Mouse (Mus musculus): ENCODE data around the gene Svep1. TPM values are rescaled to one million over a fixed set of nuclear protein-coding genes. Genes with fewer than 3 reads are reported as not detected.

The Svep1 gene
- polyA plus RNA-seq, 1 experiment from 2014 or later: 17.6 TPM

DNA sequence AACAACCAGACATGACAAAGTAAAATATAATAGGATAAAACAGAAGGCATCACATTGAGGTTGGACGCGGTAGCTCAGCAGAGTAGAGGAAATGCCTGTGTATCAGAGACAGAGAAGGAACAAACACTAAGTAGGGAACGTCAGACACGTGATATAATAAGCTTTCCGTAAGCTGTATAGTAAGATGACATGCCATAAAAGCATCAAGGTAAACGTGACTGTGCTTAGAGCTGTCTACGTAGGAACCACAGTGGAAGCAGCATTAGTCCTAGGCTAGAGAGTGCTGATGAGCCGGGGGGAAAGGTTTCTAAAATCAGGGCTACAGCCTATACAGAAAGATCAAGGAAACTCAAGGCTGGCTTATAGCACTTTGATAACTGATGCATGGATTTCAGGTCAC, 156.4 kb downstream of the Svep1 start:
- Histone ChIP-seq H3K27me3 (ENCODE audit: insufficient read depth, low read length) (no peaks in the 10 kb centered on the region), H3K27ac (ENCODE audit: low read depth) (no peak overlapping the region), H3K9ac (no peak overlapping the region), H3K4me3 (ENCODE audit: low read depth, low read length) (no peak overlapping the region), H3K4me2 (no peak overlapping the region), H3K9me3 (ENCODE audit: low read depth, low read length) (no peaks in the 10 kb centered on the region), H3K4me1 (ENCODE audit: insufficient read depth) (no peaks in the 10 kb centered on the region), H3K36me3 (ENCODE audit: insufficient read depth) (peaks cover 33% of the 10 kb centered on the region)
- DNase-seq: no peak
- WGBS: 76% methylated on average over 8 of the region's 8 CpGs
- no peak for ATAC-seq (ENCODE audit: insufficient read depth)
- TF ChIP-seq CTCF (IDR thresholded peaks at IDR 0.05; ENCODE audit: low read depth): no peak

DNA sequence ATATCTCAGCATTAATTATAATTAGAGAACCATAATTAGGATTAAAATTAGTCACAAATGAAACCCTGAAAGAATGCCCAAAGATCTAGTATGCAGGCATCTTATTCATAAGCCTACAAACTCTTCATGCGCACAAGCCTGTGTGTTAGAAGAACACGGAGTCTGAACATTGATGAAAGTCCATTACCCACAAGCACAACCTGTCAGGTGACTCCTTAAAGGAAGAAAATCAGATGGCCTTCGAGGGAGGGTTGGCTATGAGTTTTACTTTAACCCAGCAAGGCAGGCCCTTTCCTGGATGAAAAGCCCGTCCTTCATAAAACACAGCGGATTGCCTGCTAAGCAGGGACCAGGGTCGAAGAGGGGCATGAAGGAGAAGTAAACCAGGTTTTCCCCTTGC, 161.8 kb downstream of the Svep1 start:
- Histone ChIP-seq H3K27me3 (ENCODE audit: insufficient read depth, low read length) (no peaks in the 10 kb centered on the region), H3K9me3 (ENCODE audit: low read depth, low read length) (no peaks in the 10 kb centered on the region), H3K4me1 (ENCODE audit: insufficient read depth) (no peaks in the 10 kb centered on the region), H3K27ac (ENCODE audit: low read depth) (no peak overlapping the region), H3K36me3 (ENCODE audit: insufficient read depth) (peaks cover 25% of the 10 kb centered on the region; the same call in 1 of the 2 replicates), H3K4me2 (no peak overlapping the region), H3K9ac (no peak overlapping the region), H3K4me3 (ENCODE audit: low read depth, low read length) (no peak overlapping the region)
- no peak for ATAC-seq (ENCODE audit: insufficient read depth)
- TF ChIP-seq CTCF (IDR thresholded peaks at IDR 0.05; ENCODE audit: low read depth): no peak
- WGBS: 88% methylated on average over 6 of the region's 6 CpGs
- DNase-seq: no peak

GRCm38 (mm10) chr4:58044356-58044755, 162.3 kb downstream of the Svep1 start:
- no peak for TF ChIP-seq CTCF (IDR thresholded peaks at IDR 0.05; ENCODE audit: low read depth)
- H3K4me1 ChIP-seq (ENCODE audit: insufficient read depth): no peaks in the 10 kb centered on the region
- H3K27ac ChIP-seq (ENCODE audit: low read depth): no peak overlapping the region
- H3K9ac ChIP-seq: no peak overlapping the region
- no peak overlapping the region for H3K4me3 ChIP-seq (ENCODE audit: low read depth, low read length)
- peaks cover 22% of the 10 kb centered on the region; the same call in 1 of the 2 replicates for H3K36me3 ChIP-seq (ENCODE audit: insufficient read depth)
- H3K27me3 ChIP-seq (ENCODE audit: insufficient read depth, low read length): no peaks in the 10 kb centered on the region
- H3K4me2 ChIP-seq: no peak overlapping the region
- DNase-seq: no peak
- no peaks in the 10 kb centered on the region for H3K9me3 ChIP-seq (ENCODE audit: low read depth, low read length)
- ATAC-seq (ENCODE audit: insufficient read depth): no peak
- WGBS: 97% methylated on average over 3 of the region's 3 CpGs

DNA sequence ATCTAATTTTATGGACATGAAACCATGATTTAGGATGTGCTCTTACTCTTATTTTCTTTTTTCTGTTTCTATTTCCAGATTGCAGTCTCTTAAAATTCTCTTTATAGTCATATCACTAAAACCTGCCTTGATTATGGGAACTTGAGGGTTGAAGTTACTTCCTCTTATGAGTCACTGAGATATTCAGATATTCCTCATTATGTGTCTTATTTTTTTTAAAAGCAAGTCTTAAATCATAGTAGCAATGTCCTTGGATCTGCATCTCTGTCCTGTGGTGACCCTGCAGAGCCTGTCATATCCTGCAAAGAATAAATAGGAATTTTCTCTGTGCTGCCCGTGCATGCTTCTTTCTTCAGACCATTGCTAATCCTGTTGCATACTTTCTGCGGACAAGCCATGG, 166.6 kb downstream of the Svep1 start:
- Histone ChIP-seq H3K4me1 (ENCODE audit: insufficient read depth) (no peaks in the 10 kb centered on the region), H3K27ac (ENCODE audit: low read depth) (no peak overlapping the region), H3K4me3 (ENCODE audit: low read depth, low read length) (no peak overlapping the region), H3K9me3 (ENCODE audit: low read depth, low read length) (no peaks in the 10 kb centered on the region), H3K4me2 (no peak overlapping the region), H3K36me3 (ENCODE audit: insufficient read depth) (peaks cover 5% of the 10 kb centered on the region; the same call in 1 of the 2 replicates), H3K27me3 (ENCODE audit: insufficient read depth, low read length) (no peaks in the 10 kb centered on the region), H3K9ac (no peak overlapping the region)
- no peak for TF ChIP-seq CTCF (IDR thresholded peaks at IDR 0.05; ENCODE audit: low read depth)
- ATAC-seq (ENCODE audit: insufficient read depth) (no peak), DNase-seq (no peak)
- WGBS: 87% methylated on average over 2 of the region's 2 CpGs

GRCm38 (mm10) chr4:58037096-58037705, 169.5 kb downstream of the Svep1 start:
- ATAC-seq (ENCODE audit: insufficient read depth) (no peak), DNase-seq (peak; percentile 20)
- no peaks in the 10 kb centered on the region for H3K4me1 ChIP-seq (ENCODE audit: insufficient read depth)
- no peak overlapping the region for H3K27ac ChIP-seq (ENCODE audit: low read depth)
- no peaks in the 10 kb centered on the region for H3K9me3 ChIP-seq (ENCODE audit: low read depth, low read length)
- no peak overlapping the region for H3K9ac ChIP-seq
- H3K27me3 ChIP-seq (ENCODE audit: insufficient read depth, low read length): no peaks in the 10 kb centered on the region
- H3K4me3 ChIP-seq (ENCODE audit: low read depth, low read length): no peak overlapping the region
- H3K36me3 ChIP-seq (ENCODE audit: insufficient read depth): 0 out of 2 replicates have a peak, but pooled peaks cover 5% of the 10 kb centered on the region
- WGBS: 62% methylated on average over 6 of the region's 6 CpGs
- H3K4me2 ChIP-seq: no peak overlapping the region
- TF ChIP-seq CTCF (IDR thresholded peaks at IDR 0.05; ENCODE audit: low read depth): no peak

DNA sequence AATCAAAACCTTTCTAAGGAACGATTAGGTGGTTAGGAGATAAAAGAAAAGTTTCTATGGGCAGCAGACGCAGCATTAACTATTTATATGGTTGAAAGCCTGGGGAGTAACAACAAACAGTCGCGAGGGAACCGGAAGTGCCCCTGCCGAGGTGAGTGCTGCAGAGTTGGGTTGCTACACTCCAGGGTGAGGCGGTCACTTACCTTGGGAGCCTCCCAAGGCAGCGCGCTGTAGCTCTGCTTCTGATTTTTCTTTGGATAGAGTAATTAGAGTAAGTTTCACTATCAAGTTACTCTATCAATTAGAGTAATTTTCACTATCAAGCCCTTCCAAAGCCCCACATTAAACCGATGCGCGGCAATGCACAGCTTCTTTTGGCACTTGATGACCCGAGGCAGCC, 172.0 kb downstream of the Svep1 start:
- H3K4me3 ChIP-seq (ENCODE audit: low read depth, low read length): no peak overlapping the region; the same call in 1 of the 2 replicates
- no peaks in the 10 kb centered on the region for H3K9me3 ChIP-seq (ENCODE audit: low read depth, low read length)
- 42% methylated on average over 13 of the region's 13 CpGs for WGBS
- H3K9ac ChIP-seq: no peak overlapping the region
- TF ChIP-seq CTCF (IDR thresholded peaks at IDR 0.05; ENCODE audit: low read depth): no peak
- peak overlapping the region; percentile 52 for H3K4me2 ChIP-seq
- ATAC-seq (ENCODE audit: insufficient read depth) (no peak), DNase-seq (no peak)
- no peaks in the 10 kb centered on the region for H3K27me3 ChIP-seq (ENCODE audit: insufficient read depth, low read length)
- H3K36me3 ChIP-seq (ENCODE audit: insufficient read depth): no peaks in the 10 kb centered on the region
- H3K27ac ChIP-seq (ENCODE audit: low read depth): no peak overlapping the region
- no peaks in the 10 kb centered on the region for H3K4me1 ChIP-seq (ENCODE audit: insufficient read depth)

DNA sequence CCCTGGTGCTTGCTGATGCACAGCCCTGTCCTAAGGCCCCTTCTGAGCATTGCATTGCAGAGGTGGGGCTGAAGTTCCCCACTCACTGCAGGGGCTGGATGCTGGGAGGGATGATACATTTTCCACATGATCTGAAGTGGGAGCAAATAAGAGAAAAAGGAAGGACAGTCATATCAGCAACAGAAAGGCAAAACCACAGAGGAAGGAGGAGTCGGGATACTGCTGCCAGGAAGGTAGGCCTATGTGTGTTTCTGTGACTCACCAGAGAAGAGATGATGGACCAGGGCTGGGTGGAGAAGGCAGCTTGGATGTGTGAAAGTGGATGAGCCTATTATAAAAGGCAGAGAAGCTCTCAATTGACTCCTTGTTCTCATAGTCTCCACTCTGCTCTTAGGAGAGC, 173.9 kb downstream of the Svep1 start:
- no peak overlapping the region for H3K4me3 ChIP-seq (ENCODE audit: low read depth, low read length)
- H3K27me3 ChIP-seq (ENCODE audit: insufficient read depth, low read length): no peaks in the 10 kb centered on the region
- H3K9ac ChIP-seq: no peak overlapping the region
- no peak for DNase-seq
- H3K4me2 ChIP-seq: no peak overlapping the region
- H3K36me3 ChIP-seq (ENCODE audit: insufficient read depth): no peaks in the 10 kb centered on the region
- WGBS: 89% methylated on average over 1 of the region's 1 CpGs
- no peaks in the 10 kb centered on the region for H3K4me1 ChIP-seq (ENCODE audit: insufficient read depth)
- no peaks in the 10 kb centered on the region for H3K9me3 ChIP-seq (ENCODE audit: low read depth, low read length)
- H3K27ac ChIP-seq (ENCODE audit: low read depth): no peak overlapping the region
- no peak for ATAC-seq (ENCODE audit: insufficient read depth)
- no peak for TF ChIP-seq CTCF (IDR thresholded peaks at IDR 0.05; ENCODE audit: low read depth)

Measured in lung, embryonic 14.5 days (tissue).